In genomic region chr16:57453009-57453408, GRCm38 (mm10) we compare ENCODE assay signal across 11 mouse cellular contexts.
A peak's percentile ranks its signal among the peaks of the same experiment; 100 is the strongest.
DNase-seq lines count a peak whose midpoint lies in the region; ATAC-seq and TF ChIP-seq lines count a peak whose summit lies in the region.
"Had no signal": no experiment of that assay in that cellular context is flagged by ENCODE, and none has a peak within 500 bp of the region (broad histone marks: within the 10 kb centered on the region; RNA-seq: fewer than 3 reads in every experiment).

No protein-coding gene starts in this region.

- H3K4me2 ChIP-seq in forebrain, embryonic 12.5 days: no peak overlapping the region
- H3K4me2 ChIP-seq in forebrain, postnatal 0 days (ENCODE audit: low read depth): no peak overlapping the region
- H3K4me2 ChIP-seq in intestine, embryonic 14.5 days (ENCODE audit: low read length): no peak overlapping the region
- H3K4me2 ChIP-seq: limb, embryonic 15.5 days had no signal

- no peak overlapping the region for H3K9ac ChIP-seq in forebrain, embryonic 12.5 days
- no peak overlapping the region for H3K9ac ChIP-seq in forebrain, postnatal 0 days
- H3K9ac ChIP-seq in intestine, embryonic 14.5 days (ENCODE audit: low read length): no peak overlapping the region
- H3K9ac ChIP-seq: limb, embryonic 15.5 days had no signal

- no peak for DNase-seq in forebrain, postnatal 0 days
- peak; percentile 14 for DNase-seq in lung, postnatal 14 days
- no peak for DNase-seq in lung, postnatal 10 days
- no peak for DNase-seq in intestine, embryonic 14.5 days (ENCODE audit: low spot score)
- peak; percentile 16 for DNase-seq in yolk sac, embryonic 10.5 days (ENCODE audit: low spot score)
- DNase-seq in hindbrain, embryonic 10.5 days (ENCODE audit: low spot score): no peak
- DNase-seq in embryo, embryonic 10.5 days (ENCODE audit: low spot score): no peak
- DNase-seq: layer of hippocampus, adult 9-11 months had no signal

- H3K27ac ChIP-seq in forebrain, embryonic 12.5 days: no peak overlapping the region
- no peak overlapping the region for H3K27ac ChIP-seq in forebrain, postnatal 0 days (ENCODE audit: low read depth, low read length)
- H3K27ac ChIP-seq in intestine, embryonic 14.5 days (ENCODE audit: low read depth): no peak overlapping the region
- H3K27ac ChIP-seq in hindbrain, embryonic 10.5 days: no peak overlapping the region
- H3K27ac ChIP-seq: limb, embryonic 15.5 days; midbrain, embryonic 10.5 days had no signal

- H3K4me1 ChIP-seq in forebrain, embryonic 12.5 days: no peaks in the 10 kb centered on the region
- H3K4me1 ChIP-seq in forebrain, postnatal 0 days (ENCODE audit: insufficient read depth): no peaks in the 10 kb centered on the region
- H3K4me1 ChIP-seq in intestine, embryonic 14.5 days (replicated peaks; ENCODE audit: control insufficient read depth, insufficient read depth, low read length): no peaks in the 10 kb centered on the region; the same call in 1 of the 2 replicates
- H3K4me1 ChIP-seq in hindbrain, embryonic 10.5 days (replicated peaks): no peaks in the 10 kb centered on the region
- H3K4me1 ChIP-seq: midbrain, embryonic 10.5 days had no signal

- WGBS in forebrain, embryonic 12.5 days: 59% methylated on average over 7 of the region's 7 CpGs
- WGBS in forebrain, postnatal 0 days: 35% methylated on average over 7 of the region's 7 CpGs
- WGBS in intestine, embryonic 14.5 days: 35% methylated on average over 7 of the region's 7 CpGs
- WGBS in hindbrain, embryonic 10.5 days: 83% methylated on average over 7 of the region's 7 CpGs

- no peaks in the 10 kb centered on the region for H3K27me3 ChIP-seq in forebrain, embryonic 12.5 days
- H3K27me3 ChIP-seq in forebrain, postnatal 0 days (ENCODE audit: insufficient read depth, low read length): no peaks in the 10 kb centered on the region
- H3K27me3 ChIP-seq in intestine, embryonic 14.5 days (replicated peaks; ENCODE audit: control insufficient read depth, insufficient read depth, low read length): no peaks in the 10 kb centered on the region
- no peaks in the 10 kb centered on the region for H3K27me3 ChIP-seq in hindbrain, embryonic 10.5 days (ENCODE audit: insufficient read depth, poor library complexity, severe bottlenecking)
- H3K27me3 ChIP-seq: limb, embryonic 15.5 days had no signal

- TF ChIP-seq CTCF in forebrain, postnatal 0 days (IDR thresholded peaks at IDR 0.05; ENCODE audit: low read depth): no peak

- no peaks in the 10 kb centered on the region for H3K36me3 ChIP-seq in forebrain, embryonic 12.5 days (replicated peaks)
- H3K36me3 ChIP-seq in forebrain, postnatal 0 days (ENCODE audit: insufficient read depth): no peaks in the 10 kb centered on the region
- no peaks in the 10 kb centered on the region for H3K36me3 ChIP-seq in intestine, embryonic 14.5 days (ENCODE audit: control insufficient read depth, insufficient read depth, low read length)
- H3K36me3 ChIP-seq in hindbrain, embryonic 10.5 days: no peaks in the 10 kb centered on the region
- H3K36me3 ChIP-seq: limb, embryonic 15.5 days; midbrain, embryonic 10.5 days had no signal

- ATAC-seq in forebrain, embryonic 12.5 days (ENCODE audit: low FRiP score): peak; percentile 46; the same call in 1 of the 2 replicates
- no peak for ATAC-seq in forebrain, postnatal 0 days
- peak; percentile 81 for ATAC-seq in intestine, embryonic 14.5 days (replicated peaks; ENCODE audit: low FRiP score, low TSS enrichment, low read depth)

- H3K4me3 ChIP-seq in forebrain, embryonic 12.5 days (replicated peaks): no peak overlapping the region
- H3K4me3 ChIP-seq in forebrain, postnatal 0 days (ENCODE audit: low read depth, low read length): no peak overlapping the region
- no peak overlapping the region for H3K4me3 ChIP-seq in intestine, embryonic 14.5 days (ENCODE audit: low read depth, low read length)
- no peak overlapping the region for H3K4me3 ChIP-seq in hindbrain, embryonic 10.5 days
- H3K4me3 ChIP-seq: limb, embryonic 15.5 days; midbrain, embryonic 10.5 days had no signal

- 0 out of 2 replicates have a peak, but pooled peaks cover 5% of the 10 kb centered on the region for H3K9me3 ChIP-seq in forebrain, embryonic 12.5 days
- no peaks in the 10 kb centered on the region for H3K9me3 ChIP-seq in forebrain, postnatal 0 days (ENCODE audit: low read length)
- H3K9me3 ChIP-seq in intestine, embryonic 14.5 days (ENCODE audit: control insufficient read depth, low read length): peaks cover 8% of the 10 kb centered on the region; the same call in 1 of the 2 replicates
- peaks cover 6% of the 10 kb centered on the region; the same call in 1 of the 2 replicates for H3K9me3 ChIP-seq in hindbrain, embryonic 10.5 days
- H3K9me3 ChIP-seq: limb, embryonic 15.5 days had no signal

Comparison
In these comparisons a context has a peak if more than half of its experiments do, and no peak if none do; other contexts are left out.
1. DNase-seq: peak in lung, postnatal 14 days (single experiment) and yolk sac, embryonic 10.5 days (single experiment); none in forebrain, postnatal 0 days (single experiment), lung, postnatal 10 days (single experiment), intestine, embryonic 14.5 days (single experiment), hindbrain, embryonic 10.5 days (single experiment) and embryo, embryonic 10.5 days (single experiment).